Mouse (Mus musculus) liver, adult 2 months (tissue): Measurements from ENCODE around the gene Cdc25b. TPM values are rescaled to one million over a fixed set of nuclear protein-coding genes. Genes with fewer than 3 reads are reported as not detected.

Source experiments
- DNase-seq: peaks from one replicate; pipeline ENCODE4 v3.0.0-alpha.2; 2011; ENCODE audit warnings: low read depth, low spot score; ENCODE audit errors: extremely low read depth
- H3K27ac ChIP-seq: fragments of 200-500 bp; replicated peaks from 2 replicates; pipeline ENCODE4 v1.5.1; 2012; ENCODE audit warnings: low read depth, mild to moderate bottlenecking, control low read depth, inconsistent platforms, low read length; ENCODE audit not compliant: insufficient read depth
- H3K27me3 ChIP-seq: fragments of 200-500 bp; 2 replicates; pipeline ENCODE4 v1.6.1; 2012; ENCODE audit warnings: mild to moderate bottlenecking, moderate library complexity, low read length, inconsistent platforms; ENCODE audit not compliant: control insufficient read depth, insufficient read depth
- H3K36me3 ChIP-seq: fragments of 200-500 bp; 2 replicates; pipeline ENCODE4 v1.6.1; 2012; ENCODE audit warnings: low read length, inconsistent platforms; ENCODE audit not compliant: control insufficient read depth, insufficient read depth
- H3K4me1 ChIP-seq: fragments of 200-500 bp; 2 replicates; pipeline ENCODE4 v1.6.1; 2011; ENCODE audit warnings: low read length; ENCODE audit not compliant: control insufficient read depth, insufficient read depth
- H3K4me3 ChIP-seq: fragments of 200-500 bp; 2 replicates; pipeline ENCODE4 v1.5.1; 2011; ENCODE audit warnings: low read depth, mild to moderate bottlenecking, control low read depth, low read length, moderate library complexity; ENCODE audit not compliant: insufficient read depth
- H3K79me2 ChIP-seq: fragments of 200-500 bp; 2 replicates; pipeline ENCODE4 v1.6.1; 2012; ENCODE audit warnings: inconsistent platforms, mild to moderate bottlenecking, low read length, moderate library complexity; ENCODE audit not compliant: control insufficient read depth, insufficient read depth
- H3K9ac ChIP-seq: fragments of 200-500 bp; 2 replicates; pipeline ENCODE4 v1.6.1; 2012; ENCODE audit warnings: low read depth, mild to moderate bottlenecking, control low read depth, inconsistent platforms, low read length
- CTCF ChIP-seq: fragments of 200-500 bp; IDR thresholded peaks from 2 replicates; pipeline ENCODE4 v1.5.1; 2011; ENCODE audit warnings: low read depth, low read length, control low read depth
- POLR2A ChIP-seq: fragments of 200-500 bp; IDR thresholded peaks from 2 replicates; pipeline ENCODE4 v1.6.1; 2011; ENCODE audit warnings: low read length, control low read depth; ENCODE audit not compliant: insufficient read depth; ENCODE audit errors: extremely low read depth
- WGBS: fragments of 180-500 bp; shearing (Covaris S2); methylation state at CpG from one replicate; pipeline ENCODE4 v1.1.7; 2018; 5-methylcytosine and 5-hydroxymethylcytosine counted together
- polyA plus RNA-seq: library from polyadenylated mRNA; depleted of rRNA; stranded (reverse); fragments of >200 nt; gene quantifications from 2 replicates; pipeline ENCODE4 v1.2.3, GENCODE M21; 2012
- total RNA-seq: library from RNA; depleted of rRNA; stranded (reverse); fragments of >200 nt; gene quantifications from 2 replicates; pipeline ENCODE4 v1.2.3, GENCODE M21; 2014

Cdc25b gene
- total and polyA plus RNA-seq, 2 experiments: 1.0 to 1.5 TPM

DNA sequence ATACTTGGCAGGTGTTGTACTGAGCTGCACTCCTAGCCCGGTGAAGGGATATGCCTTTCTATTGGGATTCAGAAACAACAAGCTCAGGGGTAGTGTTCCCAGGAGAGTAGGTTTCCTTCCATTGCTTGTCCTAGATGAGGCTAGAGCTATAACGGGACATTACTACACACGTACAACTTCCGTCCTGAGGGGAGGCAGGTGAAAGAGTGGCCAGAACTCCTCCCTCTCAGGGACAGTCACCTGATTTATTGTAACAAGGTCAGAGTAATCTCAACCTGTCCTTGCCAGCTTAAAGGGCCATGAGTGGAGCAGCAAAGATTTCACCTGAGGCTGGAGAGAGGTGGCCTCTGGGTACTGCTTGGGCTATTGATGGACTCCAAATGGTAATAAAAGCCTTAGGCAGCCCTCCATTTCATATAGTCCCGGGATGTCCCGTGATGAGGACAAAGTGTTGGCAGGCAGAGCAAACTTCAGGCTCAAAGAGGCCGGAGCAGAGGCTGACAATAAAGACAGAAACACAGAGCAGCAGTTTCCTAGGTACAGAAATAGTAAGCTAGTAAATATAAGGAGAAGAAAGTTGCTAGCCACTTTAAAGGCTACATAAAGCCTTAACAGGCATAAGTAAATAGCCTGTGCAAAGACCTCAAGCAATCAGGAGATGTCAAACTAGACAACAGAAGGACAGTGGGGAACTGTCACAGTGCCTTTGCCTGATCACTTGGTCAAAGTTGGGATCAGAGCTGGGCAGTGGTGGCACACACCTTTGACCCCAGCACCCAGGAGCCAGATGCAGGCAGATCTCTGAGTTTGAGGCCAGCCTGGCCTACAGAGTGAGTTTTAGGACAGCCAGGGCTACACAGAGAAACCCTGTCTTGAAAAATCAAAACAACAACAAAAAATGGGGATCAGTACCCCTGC is 29.5 kb downstream of the Cdc25b start:
- peaks cover 13% of the 10 kb centered on the region for H3K4me1 ChIP-seq
- 26% methylated on average over 7 of the region's 7 CpGs for WGBS
- H3K79me2 ChIP-seq: peaks cover 9% of the 10 kb centered on the region; the same call in 1 of the 2 replicates
- peak; percentile 92 for DNase-seq
- no peak overlapping the region; the same call in 1 of the 2 replicates for H3K4me3 ChIP-seq
- peak overlapping the region; percentile 68 for H3K9ac ChIP-seq
- TF ChIP-seq CTCF (no peak), POLR2A (no peak)
- H3K27ac ChIP-seq: peak overlapping the region; percentile 97
- no peaks in the 10 kb centered on the region for H3K27me3 ChIP-seq
- peaks cover 2% of the 10 kb centered on the region; the same call in 1 of the 2 replicates for H3K36me3 ChIP-seq

DNA sequence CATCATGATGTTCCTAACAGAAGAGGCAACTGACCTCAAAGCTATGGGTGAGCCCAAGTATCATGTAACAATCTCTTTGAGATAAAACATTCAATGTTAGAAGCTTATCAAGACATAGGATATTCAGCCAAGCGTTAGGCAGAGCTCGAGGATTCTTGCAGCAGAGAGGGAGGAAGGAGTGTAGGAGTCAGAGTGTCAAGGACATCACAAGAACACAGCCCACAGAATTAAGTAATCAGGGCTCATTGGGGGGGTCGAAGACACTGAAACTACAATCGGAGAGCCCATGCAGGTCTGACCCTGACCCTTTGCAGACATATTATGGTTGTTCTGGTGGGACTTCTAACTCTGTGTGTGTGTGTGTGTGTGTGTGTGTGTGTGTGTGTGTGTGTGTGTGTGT is 33.3 kb downstream of the Cdc25b start:
- H3K9ac ChIP-seq: no peak overlapping the region
- WGBS: 77% methylated on average over 4 of the region's 4 CpGs
- TF ChIP-seq CTCF: no peak
- no peak for TF ChIP-seq POLR2A
- DNase-seq: no peak
- no peak overlapping the region for H3K4me3 ChIP-seq
- no peak overlapping the region for H3K27ac ChIP-seq
- H3K27me3 ChIP-seq: no peaks in the 10 kb centered on the region
- H3K36me3 ChIP-seq: no peaks in the 10 kb centered on the region
- no peaks in the 10 kb centered on the region for H3K79me2 ChIP-seq
- peaks cover 23% of the 10 kb centered on the region for H3K4me1 ChIP-seq

DNA sequence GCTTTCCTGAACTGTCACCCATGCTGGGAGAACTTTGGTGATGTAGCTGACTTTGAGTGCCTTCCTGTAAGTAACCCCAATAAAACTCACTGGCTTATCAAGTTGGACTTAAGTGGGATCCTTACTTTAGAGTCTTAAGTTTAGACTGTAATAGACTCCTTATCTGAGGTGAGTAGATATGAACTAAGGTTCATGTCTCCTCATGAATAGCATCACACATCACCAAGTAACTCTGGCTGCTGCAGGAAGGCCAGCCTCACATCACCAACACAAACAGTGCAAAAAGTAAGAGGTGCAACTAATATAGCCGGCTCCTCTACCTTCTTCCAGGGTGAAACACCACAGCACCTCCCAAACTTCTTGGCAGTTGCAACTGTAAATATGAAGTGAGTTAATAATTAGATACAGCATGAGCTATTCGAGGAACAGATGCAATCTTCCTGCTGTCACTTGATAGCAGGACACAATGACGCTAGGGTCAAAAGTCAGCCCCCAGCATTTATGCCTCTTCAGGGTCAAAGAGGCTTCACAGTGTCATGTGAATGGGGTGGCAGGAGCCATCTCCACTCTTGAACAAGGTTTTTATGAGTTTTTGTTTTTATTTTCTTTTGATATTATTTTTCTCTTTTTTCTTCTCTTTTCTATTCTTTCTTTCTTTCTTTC is 35.2 kb downstream of the Cdc25b start:
- Histone ChIP-seq H3K4me1 (peaks cover 15% of the 10 kb centered on the region), H3K9ac (peak overlapping the region; percentile 43; the same call in 1 of the 2 replicates), H3K79me2 (no peaks in the 10 kb centered on the region), H3K36me3 (no peaks in the 10 kb centered on the region), H3K27me3 (no peaks in the 10 kb centered on the region), H3K4me3 (no peak overlapping the region), H3K27ac (peak overlapping the region; percentile 63)
- DNase-seq: peak; percentile 99
- no peak for TF ChIP-seq CTCF
- no peak for TF ChIP-seq POLR2A
- 14% methylated on average over 3 of the region's 3 CpGs for WGBS

DNA sequence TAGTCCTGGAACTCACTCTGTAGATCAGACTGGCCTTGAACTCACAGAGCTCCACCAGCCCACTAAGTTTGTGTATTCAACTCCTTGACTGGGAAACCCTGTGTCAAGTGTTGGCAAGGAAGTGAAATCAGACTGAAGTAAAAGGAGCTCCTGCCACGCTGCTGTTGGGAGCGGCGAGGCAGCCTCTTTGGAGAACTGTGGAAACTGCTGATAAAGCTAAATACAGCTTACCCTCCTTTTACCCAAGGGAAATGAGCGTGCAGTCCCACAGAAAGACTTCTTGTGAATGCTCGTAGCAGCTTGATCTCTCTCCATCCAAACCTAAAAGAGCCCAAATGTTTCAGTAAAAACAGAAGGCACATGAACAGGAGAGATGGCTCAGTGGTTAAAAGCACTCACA is 35.8 kb downstream of the Cdc25b start:
- WGBS: 26% methylated on average over 5 of the region's 5 CpGs
- no peaks in the 10 kb centered on the region for H3K27me3 ChIP-seq
- H3K79me2 ChIP-seq: no peaks in the 10 kb centered on the region
- H3K27ac ChIP-seq: peak overlapping the region; percentile 74
- DNase-seq: no peak
- peaks cover 14% of the 10 kb centered on the region for H3K4me1 ChIP-seq
- TF ChIP-seq POLR2A (no peak), CTCF (no peak)
- H3K4me3 ChIP-seq: no peak overlapping the region
- no peaks in the 10 kb centered on the region for H3K36me3 ChIP-seq
- H3K9ac ChIP-seq: 0 out of 2 replicates have a peak overlapping the region, but pooled peaks have one; percentile 7

DNA sequence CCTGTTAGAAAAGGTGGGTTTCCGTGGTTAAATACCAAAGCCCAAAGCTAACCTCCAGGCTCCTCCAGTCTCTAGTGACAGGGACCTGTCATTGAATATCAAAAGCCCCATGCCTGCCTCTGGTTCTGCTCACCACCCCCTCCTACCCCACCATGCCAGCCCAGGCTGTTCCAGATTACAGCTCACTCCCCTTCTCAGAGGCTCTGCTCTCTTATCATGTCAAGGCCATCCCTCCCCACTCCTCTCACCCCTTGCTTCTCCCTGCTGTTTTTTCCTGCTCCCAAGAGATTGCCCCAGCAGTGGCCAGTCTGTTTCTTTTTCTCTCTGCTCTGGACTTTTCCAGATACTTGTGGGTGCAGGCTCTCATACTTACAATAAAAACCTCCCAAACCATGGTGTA is 36.8 kb downstream of the Cdc25b start:
- peaks cover 14% of the 10 kb centered on the region for H3K4me1 ChIP-seq
- no peak overlapping the region for H3K4me3 ChIP-seq
- no peak for DNase-seq

More for the DNA sequence above, 36.8 kb downstream of the Cdc25b start:
- Histone ChIP-seq H3K27me3 (no peaks in the 10 kb centered on the region), H3K79me2 (no peaks in the 10 kb centered on the region), H3K36me3 (no peaks in the 10 kb centered on the region), H3K27ac (no peak overlapping the region), H3K9ac (no peak overlapping the region)
- 96% methylated on average over 1 of the region's 1 CpGs for WGBS
- no peak for TF ChIP-seq CTCF
- TF ChIP-seq POLR2A: no peak
